Mouse (Mus musculus): ENCODE data around the gene Gm13696. TPM values are rescaled to one million over a fixed set of nuclear protein-coding genes. Genes with fewer than 3 reads are reported as not detected.

Gene Gm13696
- not detected in 2 replicates for polyA plus RNA-seq (2015; fragmentation: Nextera tagmentation; extraction: Ambion mirVana)

GRCm38 (mm10) chr2:83972823-83973222, at the start of gene Gm13696:
Gene Gm13696, plus strand, starts transcription at chr2:83973123.

GRCm38 (mm10) chr2:83940931-83941361, 32.0 kb upstream of the Gm13696 start, which contains the start of gene Zswim2:
Gene Zswim2, minus strand, starts transcription at chr2:83941228.

GRCm38 (mm10) chr2:83955393-83955792, 17.5 kb upstream of the Gm13696 start, which contains the start of gene Gm13698:
Gene Gm13698, plus strand, starts transcription at chr2:83955693.

GRCm38 (mm10) chr2:83961203-83961602, 11.7 kb upstream of the Gm13696 start, which contains the start of gene Gm13693:
Gene Gm13693, plus strand, starts transcription at chr2:83961503.

GRCm38 (mm10) chr2:83967013-83967412, 5.9 kb upstream of the Gm13696 start, which contains the start of gene Gm13695:
Gene Gm13695, plus strand, starts transcription at chr2:83967313.

GRCm38 (mm10) chr2:83978633-83979032, 5.7 kb downstream of the Gm13696 start, which contains the start of gene Gm13694:
Gene Gm13694, plus strand, starts transcription at chr2:83978933.

GRCm38 (mm10) chr2:83984443-83984842, 11.5 kb downstream of the Gm13696 start, which contains the start of gene Gm13697:
Gene Gm13697, plus strand, starts transcription at chr2:83984743.

GRCm38 (mm10) chr2:83990253-83990652, 17.3 kb downstream of the Gm13696 start, which contains the start of gene Gm13691:
Gene Gm13691, plus strand, starts transcription at chr2:83990553.

Other genes with a start within 250 kb of the Gm13696 start
- 32.9 and 47.5 TPM in 2 replicates for gene Itgav, start 248.7 kb upstream of the Gm13696 start, polyA plus RNA-seq (2015; fragmentation: Nextera tagmentation; extraction: Ambion mirVana)
- gene Fam171b, start 160.5 kb upstream of the Gm13696 start, polyA plus RNA-seq (2015; fragmentation: Nextera tagmentation; extraction: Ambion mirVana): 0.24 and 0.26 TPM in 2 replicates
- gene Zswim2, start 31.9 kb upstream of the Gm13696 start, polyA plus RNA-seq (2015; fragmentation: Nextera tagmentation; extraction: Ambion mirVana): not detected in 2 replicates
- not detected in 2 replicates for gene Gm13698, start 17.4 kb upstream of the Gm13696 start, polyA plus RNA-seq (2015; fragmentation: Nextera tagmentation; extraction: Ambion mirVana)
- not detected in 2 replicates for gene Gm13693, start 11.6 kb upstream of the Gm13696 start, polyA plus RNA-seq (2015; fragmentation: Nextera tagmentation; extraction: Ambion mirVana)
- not detected in 2 replicates for gene Gm13695, start 5.8 kb upstream of the Gm13696 start, polyA plus RNA-seq (2015; fragmentation: Nextera tagmentation; extraction: Ambion mirVana)
- not detected in 2 replicates for gene Gm13694, start 5.8 kb downstream of the Gm13696 start, polyA plus RNA-seq (2015; fragmentation: Nextera tagmentation; extraction: Ambion mirVana)
- gene Gm13697, start 11.6 kb downstream of the Gm13696 start, polyA plus RNA-seq (2015; fragmentation: Nextera tagmentation; extraction: Ambion mirVana): not detected in 2 replicates
- gene Gm13691, start 17.4 kb downstream of the Gm13696 start, polyA plus RNA-seq (2015; fragmentation: Nextera tagmentation; extraction: Ambion mirVana): not detected in 2 replicates